Mouse (Mus musculus) lung, adult 2 months (tissue): ENCODE data around the gene Tent5b. TPM values are rescaled to one million over a fixed set of nuclear protein-coding genes. Genes with fewer than 3 reads are reported as not detected.

Experiments
- DNase-seq: peaks from one replicate; pipeline ENCODE4 v3.0.0; 2022
- H3K4me1 ChIP-seq: fragments of 200-500 bp; 2 replicates; pipeline ENCODE4 v1.6.1; 2011; ENCODE audit warnings: low read length; ENCODE audit not compliant: control insufficient read depth, insufficient read depth
- H3K4me3 ChIP-seq: fragments of 200-500 bp; replicated peaks from 2 replicates; pipeline ENCODE3; 2011; ENCODE audit warnings: low read depth, mild to moderate bottlenecking, control low read depth, low read length; ENCODE audit errors: extremely low read depth
- CTCF ChIP-seq: fragments of 200-500 bp; IDR thresholded peaks from 2 replicates; pipeline ENCODE4 v1.5.1; 2011; ENCODE audit warnings: mild to moderate bottlenecking, low read length, control low read depth; ENCODE audit not compliant: insufficient read depth
- POLR2A ChIP-seq: fragments of 200-500 bp; IDR thresholded peaks from 2 replicates; pipeline ENCODE4 v1.6.1; 2011; ENCODE audit warnings: low read depth, mild to moderate bottlenecking, control low read depth, low read length, borderline replicate concordance; ENCODE audit errors: extremely low read depth
- WGBS: fragments of 180-500 bp; shearing (Covaris S2); methylation state at CpG from one replicate; pipeline ENCODE4 v1.1.7; 2018; 5-methylcytosine and 5-hydroxymethylcytosine counted together
- polyA plus RNA-seq: library from polyadenylated mRNA; depleted of rRNA; stranded (reverse); fragments of >200 nt; gene quantifications from 2 replicates; pipeline ENCODE4 v1.2.3, GENCODE M21; 2012

Gene Tent5b
- polyA plus RNA-seq, 1 experiment: 23.1 TPM

DNA sequence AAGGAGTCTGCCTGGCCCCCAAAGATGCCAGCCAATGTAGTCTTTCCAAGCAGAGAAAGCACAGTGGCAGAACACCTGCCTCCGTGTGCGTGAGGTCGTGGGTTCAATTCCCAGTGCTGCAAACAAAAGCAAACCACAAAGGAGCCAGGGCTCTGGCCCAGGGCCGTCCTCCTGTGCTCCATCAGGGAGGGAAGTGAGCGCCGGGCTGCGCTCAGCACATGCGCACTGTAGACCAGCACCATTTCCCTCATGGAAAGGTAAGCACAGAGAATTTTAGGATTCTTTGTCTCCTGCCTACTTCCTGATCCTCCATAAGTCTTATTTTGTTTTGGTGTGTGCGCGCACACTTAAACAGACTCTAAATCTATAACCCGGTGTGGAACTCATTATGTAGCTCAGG, 32.0 kb upstream of the Tent5b start:
- DNase-seq: no peak
- Histone ChIP-seq H3K4me3 (no peak overlapping the region), H3K4me1 (no peaks in the 10 kb centered on the region; the same call in 1 of the 2 replicates)
- 87% methylated on average over 11 of the region's 11 CpGs for WGBS
- TF ChIP-seq CTCF (no peak), POLR2A (no peak)

GRCm38 (mm10) chr4:133448708-133449388, 31.1 kb upstream of the Tent5b start:
- TF ChIP-seq CTCF (no peak), POLR2A (no peak)
- WGBS: 71% methylated on average over 8 of the region's 8 CpGs
- no peaks in the 10 kb centered on the region; the same call in 1 of the 2 replicates for H3K4me1 ChIP-seq
- no peak for DNase-seq
- no peak overlapping the region for H3K4me3 ChIP-seq

DNA sequence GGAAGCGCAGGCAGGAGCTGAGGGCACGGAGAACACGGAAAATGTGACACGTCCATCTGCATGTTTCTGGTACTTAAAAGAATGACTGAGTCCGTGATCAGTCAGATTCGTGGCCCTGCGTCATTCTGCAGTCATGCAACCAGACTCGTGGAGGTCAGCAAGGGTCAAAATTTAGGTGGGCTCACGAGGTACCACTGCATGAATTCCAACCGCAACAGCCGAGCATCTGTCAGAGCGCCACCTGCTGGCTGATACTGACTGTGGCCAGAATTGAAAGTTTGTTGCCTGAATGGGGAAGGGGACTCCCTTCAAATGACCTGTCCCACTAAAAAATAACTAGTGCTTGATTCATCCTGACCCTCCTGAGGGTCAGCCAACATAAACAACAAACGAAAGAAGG, 30.2 kb upstream of the Tent5b start:
- 17% methylated on average over 13 of the region's 13 CpGs for WGBS
- TF ChIP-seq POLR2A (no peak), CTCF (peak; percentile 90)
- peak; percentile 58 for DNase-seq
- Histone ChIP-seq H3K4me3 (no peak overlapping the region), H3K4me1 (no peaks in the 10 kb centered on the region; the same call in 1 of the 2 replicates)

DNA sequence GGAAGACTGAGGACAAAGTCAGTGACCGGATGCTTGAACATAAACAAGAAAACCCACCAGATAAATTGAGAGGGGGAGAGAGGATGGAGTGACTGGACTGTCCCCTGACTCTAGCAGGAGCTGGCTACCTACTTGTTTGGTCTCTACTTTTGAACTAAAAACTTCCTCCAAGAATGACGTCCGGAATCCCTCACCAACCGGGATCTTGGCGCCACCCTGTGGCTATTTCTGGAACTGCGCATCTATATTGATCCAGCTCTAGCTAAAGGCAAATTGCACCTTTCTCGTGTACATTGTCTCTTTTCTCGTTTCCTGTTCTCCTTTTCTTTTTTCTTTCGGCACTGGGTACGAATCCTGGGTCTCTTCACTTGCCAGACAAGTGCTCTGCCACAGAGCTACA, 28.4 kb upstream of the Tent5b start:
- TF ChIP-seq CTCF (peak; percentile 90), POLR2A (no peak)
- peak; percentile 85 for DNase-seq
- Histone ChIP-seq H3K4me1 (no peaks in the 10 kb centered on the region; the same call in 1 of the 2 replicates), H3K4me3 (no peak overlapping the region)
- 5% methylated on average over 10 of the region's 10 CpGs for WGBS

DNA sequence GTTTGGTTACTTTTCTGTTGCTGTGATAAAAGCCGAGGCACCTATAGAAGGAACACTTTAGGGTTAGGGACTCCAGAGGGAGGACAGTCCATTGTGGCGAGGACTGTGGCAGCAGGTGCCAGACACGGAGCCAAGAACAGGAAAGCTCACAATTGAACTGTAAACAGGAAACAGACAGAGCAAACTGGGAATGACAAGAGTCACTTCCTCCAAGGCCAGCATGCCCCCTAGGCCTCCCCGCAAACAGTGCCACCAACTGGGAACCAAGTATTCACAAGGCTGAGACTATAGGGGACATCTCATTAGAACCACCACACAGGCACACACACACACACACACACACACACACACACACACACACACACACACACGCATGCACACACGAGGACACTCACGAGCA, 27.5 kb upstream of the Tent5b start:
- Histone ChIP-seq H3K4me3 (no peak overlapping the region), H3K4me1 (no peaks in the 10 kb centered on the region; the same call in 1 of the 2 replicates)
- TF ChIP-seq POLR2A: no peak
- 0 out of 2 replicates have a peak, but pooled peaks have one; percentile 6 for TF ChIP-seq CTCF
- 52% methylated on average over 7 of the region's 7 CpGs for WGBS
- no peak for DNase-seq

DNA sequence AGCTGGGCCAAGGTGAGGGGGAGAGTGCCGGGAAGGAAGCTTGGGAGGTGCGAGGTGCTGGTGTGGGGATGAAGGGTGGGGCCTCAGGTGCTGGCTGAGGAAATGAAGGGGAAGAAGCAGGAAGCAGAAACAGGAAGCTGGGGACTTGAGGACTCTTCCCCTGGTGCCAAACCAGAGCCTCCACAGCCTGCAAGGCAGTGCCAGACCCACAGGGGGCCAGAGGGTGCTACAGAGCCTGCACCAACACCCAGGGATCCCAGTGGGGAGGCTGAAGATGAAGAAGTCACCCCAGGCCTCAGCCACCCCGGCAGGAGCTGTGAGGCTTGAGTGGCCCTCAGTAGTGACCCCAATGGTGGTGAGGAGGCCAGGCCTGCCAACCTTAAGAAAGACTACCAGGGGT, 21.9 kb upstream of the Tent5b start:
- Histone ChIP-seq H3K4me3 (no peak overlapping the region), H3K4me1 (no peaks in the 10 kb centered on the region)
- TF ChIP-seq POLR2A (no peak), CTCF (no peak)
- 60% methylated on average over 3 of the region's 3 CpGs for WGBS
- no peak for DNase-seq

GRCm38 (mm10) chr4:133460006-133460405, 19.9 kb upstream of the Tent5b start:
- no peak for DNase-seq
- Histone ChIP-seq H3K4me1 (peaks cover 4% of the 10 kb centered on the region; the same call in 1 of the 2 replicates), H3K4me3 (no peak overlapping the region)
- TF ChIP-seq POLR2A (no peak), CTCF (no peak)
- 73% methylated on average over 1 of the region's 1 CpGs for WGBS

DNA sequence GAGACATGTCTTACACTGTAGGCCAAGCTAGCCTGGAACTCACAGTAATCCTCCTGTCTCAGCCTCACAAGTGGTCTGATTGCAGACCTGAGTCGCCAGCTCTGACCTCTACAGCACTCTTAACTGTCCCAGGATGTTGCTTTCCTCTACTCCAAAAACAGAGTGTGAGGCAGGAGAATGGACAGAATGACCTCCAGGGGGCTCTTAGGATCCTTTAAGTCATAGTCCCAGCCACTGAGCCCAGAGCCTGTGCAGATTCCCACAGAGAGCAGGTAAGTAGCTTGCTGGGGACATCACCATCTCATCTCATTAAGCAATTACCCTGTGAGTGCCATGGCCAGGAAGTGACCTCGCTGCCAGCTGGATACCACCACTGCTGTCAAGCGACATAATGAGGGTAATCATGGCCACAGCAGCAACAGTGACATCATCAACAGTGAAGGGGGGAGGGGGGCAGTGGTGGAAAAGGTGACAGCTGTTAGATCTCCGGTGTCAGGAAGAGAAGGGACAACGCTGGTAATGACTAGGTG, 19.1 kb upstream of the Tent5b start:
- H3K4me3 ChIP-seq: no peak overlapping the region
- TF ChIP-seq POLR2A: no peak
- no peak for TF ChIP-seq CTCF
- 49% methylated on average over 5 of the region's 5 CpGs for WGBS
- no peak for DNase-seq
- H3K4me1 ChIP-seq: peaks cover 4% of the 10 kb centered on the region; the same call in 1 of the 2 replicates

DNA sequence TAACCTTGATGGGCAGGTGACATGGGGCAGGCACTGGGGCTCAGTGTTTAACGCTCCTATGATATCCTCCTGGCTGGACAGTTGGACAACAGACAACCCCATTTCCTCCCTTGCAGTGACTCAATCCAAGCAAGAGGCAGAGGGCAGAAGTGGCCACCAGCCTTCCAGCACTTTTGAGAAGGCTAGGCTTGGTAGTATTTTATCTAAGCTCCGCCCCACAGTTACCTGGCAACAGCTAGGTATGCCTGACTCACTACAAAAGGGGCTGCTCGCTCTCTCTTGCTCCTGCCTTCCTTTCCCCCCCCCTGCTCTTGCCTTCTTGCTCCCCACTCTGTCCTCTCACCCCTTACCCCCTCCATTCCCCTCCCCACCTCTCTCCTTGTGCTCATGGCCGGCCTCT, 18.6 kb upstream of the Tent5b start:
- WGBS: 58% methylated on average over 4 of the region's 4 CpGs
- no peak for DNase-seq
- Histone ChIP-seq H3K4me1 (peaks cover 4% of the 10 kb centered on the region; the same call in 1 of the 2 replicates), H3K4me3 (no peak overlapping the region)
- TF ChIP-seq CTCF (no peak), POLR2A (no peak)

DNA sequence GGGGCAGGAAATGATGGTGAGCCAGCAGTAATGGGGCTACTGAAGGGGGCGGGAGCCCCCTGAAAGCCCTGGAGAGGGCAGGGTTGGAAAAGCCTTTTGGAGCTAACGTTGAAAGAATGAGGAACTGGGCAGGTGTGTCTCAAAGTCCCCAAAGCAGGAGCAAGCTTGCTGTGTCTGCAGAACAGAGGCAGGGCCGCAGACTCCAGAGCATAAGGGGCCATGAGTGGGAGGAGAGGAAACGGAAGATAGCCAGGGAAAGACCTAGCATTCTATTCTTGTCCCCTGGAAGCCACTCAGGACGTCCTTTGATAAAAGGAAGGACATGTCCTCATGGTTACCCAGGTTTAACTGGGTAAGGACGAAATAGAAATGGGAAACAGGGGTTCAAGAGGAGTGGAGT, 16.7 kb upstream of the Tent5b start:
- no peak for DNase-seq
- WGBS: 34% methylated on average over 6 of the region's 6 CpGs
- H3K4me1 ChIP-seq: peaks cover 6% of the 10 kb centered on the region
- no peak overlapping the region for H3K4me3 ChIP-seq
- no peak for TF ChIP-seq POLR2A
- no peak for TF ChIP-seq CTCF
